In the genomic region with DNA sequence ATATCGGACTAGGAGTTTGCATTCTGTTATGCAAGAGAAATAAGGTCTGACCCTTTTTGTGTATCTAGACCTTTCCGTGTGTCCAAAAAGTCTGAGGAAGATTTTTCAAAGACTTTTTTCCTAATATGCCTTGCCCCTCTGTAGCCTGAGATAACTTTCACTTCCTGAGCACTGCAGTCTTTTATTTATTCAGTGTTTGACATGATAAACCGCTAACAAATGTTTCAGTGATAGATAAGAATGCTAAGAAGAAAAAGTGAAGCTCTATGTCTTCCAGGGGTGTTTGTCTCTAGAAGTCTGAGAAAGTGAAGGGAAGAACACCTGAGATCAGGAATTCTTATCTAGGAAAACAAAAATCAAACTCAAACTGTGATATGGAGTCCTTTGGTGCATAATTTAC, we compare ENCODE assay signal across 26 mouse cellular contexts. TPM values are rescaled to one million over a fixed set of nuclear protein-coding genes. Genes with fewer than 3 reads are reported as not detected.
"Had no signal": no experiment of that assay in that cellular context is flagged by ENCODE, and none has a peak within 500 bp of the region (broad histone marks: within the 10 kb centered on the region; RNA-seq: fewer than 3 reads in every experiment).

No protein-coding gene starts in this region.

- H3K27ac ChIP-seq: liver, embryonic 13.5 days; macrophage; midbrain, embryonic 13.5 days; midbrain, embryonic 15.5 days; neural tube, embryonic 13.5 days; stomach, embryonic 15.5 days; stomach, postnatal 0 days had no signal

- DNase-seq: liver, embryonic 13.5 days; lung, adult 18-20 months; lung, embryonic 14.5 days; lung, postnatal 14 days; lung, postnatal 36 days; right cerebral cortex, postnatal 14 days; thymus, adult 2 months; thymus, postnatal 25 days; thymus, postnatal 4 days had no signal

- H3K4me1 ChIP-seq: liver, embryonic 13.5 days; midbrain, embryonic 13.5 days; midbrain, embryonic 15.5 days; neural tube, embryonic 13.5 days; stomach, embryonic 15.5 days had no signal

- H3K4me2 ChIP-seq: liver, embryonic 13.5 days; lung, embryonic 14.5 days; midbrain, embryonic 11.5 days; midbrain, embryonic 13.5 days; midbrain, embryonic 15.5 days; neural tube, embryonic 13.5 days; stomach, embryonic 15.5 days had no signal

- H3K4me3 ChIP-seq: liver, embryonic 13.5 days; midbrain, embryonic 13.5 days; midbrain, embryonic 15.5 days; myocyte; neural tube, embryonic 13.5 days; stomach, embryonic 15.5 days had no signal

- ATAC-seq: midbrain, embryonic 13.5 days; midbrain, embryonic 15.5 days had no signal

- H3K36me3 ChIP-seq: liver, embryonic 13.5 days; midbrain, embryonic 13.5 days; midbrain, embryonic 15.5 days; neural tube, embryonic 13.5 days; stomach, embryonic 15.5 days had no signal

- H3K9ac ChIP-seq: liver, embryonic 13.5 days; lung, embryonic 14.5 days; midbrain, embryonic 13.5 days; midbrain, embryonic 15.5 days; neural tube, embryonic 13.5 days; stomach, embryonic 15.5 days had no signal

- H3K27me3 ChIP-seq: liver, embryonic 13.5 days; midbrain, embryonic 13.5 days; midbrain, embryonic 15.5 days; neural tube, embryonic 13.5 days; stomach, embryonic 15.5 days had no signal

- H3K9me3 ChIP-seq: liver, embryonic 13.5 days; midbrain, embryonic 13.5 days; midbrain, embryonic 15.5 days; neural tube, embryonic 13.5 days; stomach, embryonic 15.5 days had no signal

RNA-seq across cellular contexts. Expression of a gene that starts 26.4 kb away (rescaled TPM):
- total RNA-seq: megakaryocyte, adult 5-6 weeks; midbrain, postnatal 0 days; neutrophil, adult 5-6 weeks had no signal
- polyA plus RNA-seq: liver, embryonic 13.5 days; liver, embryonic 16.5 days; lung, embryonic 14.5 days; lung, embryonic 16.5 days; macrophage; midbrain, embryonic 11.5 days; midbrain, embryonic 13.5 days; midbrain, embryonic 15.5 days; midbrain, postnatal 0 days; myocyte; neural tube, embryonic 11.5 days; neural tube, embryonic 13.5 days; spleen, adult 2 months; stomach, embryonic 15.5 days; stomach, postnatal 0 days; testis, adult 2 months; thymus, adult 2 months; urinary bladder, adult 2 months had no signal

RNA-seq across cellular contexts. Expression of a gene that starts 51.3 kb away (rescaled TPM):
- total RNA-seq: neutrophil, adult 5-6 weeks had no signal
- polyA plus RNA-seq: liver, embryonic 16.5 days; macrophage had no signal
